Mouse (Mus musculus) central nervous system, embryonic 11.5 days (tissue): ENCODE results near the gene Slc11a2. TPM values are rescaled to one million over a fixed set of nuclear protein-coding genes. Genes with fewer than 3 reads are reported as not detected.

Source experiments
- polyA plus RNA-seq: library from polyadenylated mRNA; depleted of rRNA; stranded (reverse); fragments of >200 nt; gene quantifications from 2 replicates; pipeline ENCODE4 v1.2.3, GENCODE M21; 2012; rRNA removed

The Slc11a2 gene
- 23.9 and 31.8 TPM in 2 replicates for polyA plus RNA-seq

DNA sequence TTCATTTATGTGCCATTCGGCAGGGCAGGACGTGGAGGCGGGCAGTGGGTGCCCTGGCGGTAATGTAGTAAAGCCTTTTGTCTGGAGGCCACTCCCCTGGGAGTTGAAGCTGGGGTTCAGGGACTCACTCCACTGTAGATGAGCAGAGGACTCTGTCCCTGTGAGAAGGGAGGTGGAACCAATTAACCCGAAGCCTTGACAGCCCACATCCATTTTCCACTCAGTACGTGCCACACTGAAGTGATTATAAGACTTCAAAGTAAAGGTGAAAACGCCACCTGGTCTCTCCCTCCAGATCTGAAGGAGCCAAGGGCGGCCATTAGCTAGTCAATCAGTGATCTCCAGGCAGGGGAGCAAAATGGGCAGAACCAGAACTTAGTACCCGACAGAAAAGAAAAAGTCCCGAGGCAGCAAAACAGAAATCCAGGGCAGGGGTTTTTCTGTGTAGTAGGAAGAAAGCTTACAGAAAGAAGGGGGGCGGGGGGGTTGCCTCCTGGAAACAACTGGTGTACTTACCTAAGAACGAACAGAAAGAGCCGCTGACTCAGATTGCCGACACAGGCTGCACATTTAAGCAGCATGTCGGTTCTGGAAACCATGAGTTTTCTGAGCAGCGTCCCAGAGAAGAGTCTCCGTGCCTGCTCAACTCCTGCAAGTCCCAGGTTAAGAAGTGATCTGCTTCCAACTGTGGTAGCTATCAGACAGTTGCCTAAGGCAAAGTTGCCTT, at the start of gene Slc11a2:
Gene Slc11a2, minus strand, starts transcription at position 677 of the 727 bp plus-strand sequence.

DNA sequence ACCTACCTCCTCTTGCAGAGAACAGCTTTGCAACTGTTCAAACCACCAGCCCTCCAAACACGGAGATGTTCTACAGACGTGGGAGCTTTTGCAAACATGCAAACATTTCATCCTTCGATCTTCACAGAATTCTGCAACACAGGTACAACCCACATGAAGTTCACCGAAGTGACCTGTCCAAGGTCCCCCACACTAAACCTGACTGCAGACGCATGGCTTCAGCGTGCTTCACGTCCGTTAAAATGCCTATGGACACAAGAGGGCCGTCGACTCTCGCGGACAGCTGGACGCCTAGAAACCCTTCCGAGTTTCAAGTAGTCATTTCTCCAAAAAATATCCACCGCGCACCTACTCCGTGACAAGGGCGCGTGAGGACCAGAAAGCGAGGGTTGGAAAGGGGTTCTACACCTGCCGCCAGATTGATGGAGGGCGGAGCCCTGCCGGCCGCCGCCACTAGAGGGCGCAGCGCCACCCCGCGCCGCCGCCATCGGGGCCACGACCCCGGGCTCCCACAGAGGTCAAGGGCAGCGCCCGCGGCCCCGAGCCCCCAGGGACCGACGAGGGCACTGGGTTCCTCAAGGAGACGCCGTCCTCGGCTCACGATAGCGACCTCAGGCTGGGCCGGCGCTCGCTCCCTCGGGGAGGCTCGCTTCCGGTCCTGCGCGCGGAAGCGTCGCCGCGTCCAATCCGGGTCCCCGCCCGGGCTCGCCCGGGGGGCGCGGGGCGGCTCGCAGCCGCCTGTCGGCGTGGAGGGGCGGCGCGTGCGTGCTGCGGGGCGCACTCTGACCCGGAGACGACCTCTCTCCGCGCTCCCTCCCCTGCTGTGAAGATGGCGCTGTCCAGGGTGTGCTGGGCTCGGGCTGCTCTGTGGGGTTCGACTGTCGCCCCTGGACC, 43.7 kb upstream of the Slc11a2 start, which contains the start of gene Letmd1:
Gene Letmd1, plus strand, starts transcription at position 729 of the 894 bp plus-strand sequence.

DNA sequence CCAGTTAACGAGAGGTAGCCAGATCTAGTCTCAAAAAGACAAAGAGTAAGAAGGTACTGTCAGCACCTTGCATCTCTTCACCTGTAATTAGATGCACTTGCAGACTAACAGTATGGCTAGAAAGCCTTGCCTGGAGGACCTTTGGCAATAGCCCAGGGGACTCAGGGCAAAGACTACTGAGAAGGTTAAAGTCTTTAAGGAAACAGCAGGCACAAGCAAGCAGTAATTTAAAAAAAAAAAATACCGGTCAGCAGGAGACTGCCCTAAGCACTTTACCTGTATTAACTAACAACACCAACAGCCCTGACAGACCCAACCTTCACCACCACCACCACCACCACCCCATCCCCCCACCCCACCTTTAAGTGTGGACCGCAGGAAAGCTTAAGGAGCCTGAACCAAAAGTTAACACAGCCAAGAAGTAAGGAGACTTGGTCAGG, 3.1 kb downstream of the Slc11a2 start, which contains the start of gene Gm5475:
Gene Gm5475, plus strand, starts transcription at position 390 of the 440 bp plus-strand sequence.

DNA sequence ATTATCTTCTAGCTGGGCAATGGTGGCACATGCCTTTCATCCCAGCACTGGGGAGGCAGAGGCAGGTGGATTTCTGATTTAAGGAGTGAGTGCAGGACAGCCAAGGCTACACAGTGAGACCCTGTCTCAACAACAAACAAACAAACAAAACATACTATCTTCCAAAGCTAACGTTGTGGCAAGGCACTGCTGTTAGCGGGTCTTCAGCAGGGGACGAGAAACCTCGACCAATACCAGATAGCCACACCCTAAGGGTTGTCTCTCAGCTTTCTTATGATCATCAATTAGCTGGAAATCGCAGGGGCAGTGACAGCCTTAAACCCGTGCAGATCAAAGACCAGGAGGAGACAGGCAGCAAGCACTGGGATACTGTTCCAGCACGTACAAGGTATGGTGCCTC, 60.6 kb downstream of the Slc11a2 start, which contains the start of gene Higd1c:
Gene Higd1c, plus strand, starts transcription at position 301 of the 400 bp plus-strand sequence.

DNA sequence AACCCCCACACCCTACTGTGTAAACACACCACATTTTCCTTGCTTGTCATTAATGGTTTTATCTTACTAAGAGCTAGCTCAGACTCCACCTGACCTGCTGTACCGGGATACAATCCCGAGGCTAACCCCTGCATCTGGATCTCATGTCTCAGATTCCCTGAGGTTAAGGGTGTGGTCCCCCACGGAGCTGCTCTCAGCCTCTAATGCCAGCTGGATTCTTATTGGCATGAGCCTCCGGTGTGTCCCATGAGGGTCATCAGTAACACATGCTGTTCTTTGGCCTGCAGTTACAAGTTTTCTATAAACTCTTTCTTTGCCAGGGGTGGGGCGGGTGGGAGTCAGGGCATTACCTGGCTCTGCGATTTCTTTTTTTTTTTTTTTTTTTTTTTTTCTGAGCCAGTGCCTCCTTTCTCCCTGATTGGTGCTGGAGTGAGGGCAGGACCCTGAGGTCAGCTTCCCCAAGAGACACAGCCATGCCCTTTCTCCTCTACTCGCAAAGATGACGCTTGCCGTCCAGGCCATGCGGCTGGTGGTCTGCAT, 72.1 kb downstream of the Slc11a2 start, which contains the start of the genes Methig1 and Mettl7a2:
Gene Methig1, plus strand, starts transcription at position 439 of the 540 bp plus-strand sequence.
Gene Mettl7a2, plus strand, starts transcription at position 490 of the 540 bp plus-strand sequence.

Other genes with a start within 250 kb of the Slc11a2 start
- 34.1 and 35.2 TPM in 2 replicates for gene Atf1, start 197.3 kb downstream of the Slc11a2 start, polyA plus RNA-seq
- gene Tmprss12, start 144.2 kb downstream of the Slc11a2 start, polyA plus RNA-seq: not detected in 2 replicates
- 11.7 and 16.6 TPM in 2 replicates for gene Mettl7a1, start 120.9 kb downstream of the Slc11a2 start, polyA plus RNA-seq
- 0.06 and 0.16 TPM in 2 replicates for gene Mettl7a3, start 90.1 kb downstream of the Slc11a2 start, polyA plus RNA-seq
- gene Methig1, start 71.9 kb downstream of the Slc11a2 start, polyA plus RNA-seq: 0.09 TPM in 1 of 2 replicates, not detected in the other
- not detected in 2 replicates for gene Mettl7a2, start 71.9 kb downstream of the Slc11a2 start, polyA plus RNA-seq
- 0.12 TPM in 1 of 2 replicates, not detected in the other for gene Higd1c, start 60.5 kb downstream of the Slc11a2 start, polyA plus RNA-seq
- not detected in 2 replicates for gene Gm5475, start 2.9 kb downstream of the Slc11a2 start, polyA plus RNA-seq
- 44.8 and 63.6 TPM in 2 replicates for gene Letmd1, start 44.0 kb upstream of the Slc11a2 start, polyA plus RNA-seq
- gene Csrnp2, start 70.4 kb upstream of the Slc11a2 start, polyA plus RNA-seq: 21.6 TPM in 2 replicates
- gene Tfcp2, start 126.9 kb upstream of the Slc11a2 start, polyA plus RNA-seq: 32.7 and 34.2 TPM in 2 replicates
- gene Pou6f1, start 174.9 kb upstream of the Slc11a2 start, polyA plus RNA-seq: 36.6 and 44.5 TPM in 2 replicates
- 65.3 and 147 TPM in 2 replicates for gene Dazap2, start 190.3 kb upstream of the Slc11a2 start, polyA plus RNA-seq
- 4.6 and 4.7 TPM in 2 replicates for gene Smagp, start 211.9 kb upstream of the Slc11a2 start, polyA plus RNA-seq
- 3.7 and 4.9 TPM in 2 replicates for gene Bin2, start 244.5 kb upstream of the Slc11a2 start, polyA plus RNA-seq